Mouse (Mus musculus): ENCODE measurements at regions not wholly inside any gene's neighbourhood (a gene's known extent, or its start where the extent isn't known, plus 50 kb on each side); places are given as distances from the start of the nearest gene placed in this dataset.

- TF ChIP-seq POLR2A (IDR thresholded peaks at IDR 0.05; ENCODE audit: low read depth, low read length) = no peak
- no peak for TF ChIP-seq CTCF (conservative IDR thresholded peaks at IDR 0.05; ENCODE audit: insufficient read depth, insufficient read length, low read depth, low read length)
These were observed 266.7 kb downstream of the Lpin1 start for GRCm38 (mm10) chr12:16344021-16344420.

All from kidney, adult 2 months (tissue).